Mouse (Mus musculus) cerebellum, adult 8-10 months (tissue): ENCODE measurements at regions not wholly inside any gene's neighbourhood (a gene's known extent, or its start where the extent isn't known, plus 50 kb on each side); places are given as distances from the start of the nearest gene placed in this dataset.

Source experiments
- DNase-seq: peaks from one replicate; pipeline ENCODE4 v3.0.0; 2022

DNA sequence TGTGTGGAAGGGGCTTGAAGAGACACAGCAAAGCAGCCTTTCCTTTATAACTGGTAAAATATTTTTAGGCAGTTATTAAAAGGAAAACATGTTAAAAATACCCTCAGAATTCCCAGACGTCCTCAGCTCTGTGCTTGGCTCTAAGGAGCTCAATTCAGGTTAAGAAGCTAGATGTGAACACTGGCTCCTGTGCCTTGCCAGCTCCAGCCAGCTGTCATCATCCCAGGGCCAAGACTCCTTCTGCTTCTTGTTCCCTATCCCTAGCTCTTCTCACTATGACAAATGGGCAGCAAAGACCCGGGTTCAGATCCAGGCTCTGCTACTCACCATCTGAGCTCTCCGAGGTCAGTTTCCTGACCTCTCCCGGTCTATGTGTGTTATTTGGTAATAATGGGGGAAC is 293.5 kb upstream of the Rtl1 start:
- no peak for DNase-seq

DNA sequence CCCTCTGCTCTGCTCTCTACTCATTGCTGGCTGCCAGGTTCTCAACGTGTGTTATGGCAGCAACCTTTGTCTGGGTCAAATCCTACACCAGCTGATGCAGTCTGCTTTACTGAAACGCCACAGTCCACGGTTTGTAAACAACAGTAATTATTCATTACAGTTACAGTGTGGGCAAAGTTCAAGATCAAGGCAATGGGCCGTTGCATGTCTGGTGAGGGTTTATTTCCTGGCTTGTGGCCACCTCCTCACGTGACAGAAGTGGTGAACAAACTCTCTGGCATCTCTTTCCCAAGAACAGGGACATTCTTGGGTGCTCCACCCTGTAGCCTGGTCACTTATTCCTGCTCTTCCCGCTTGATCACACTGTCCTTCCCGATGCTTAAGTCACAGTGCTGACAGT is 295.3 kb upstream of the Rtl1 start:
- DNase-seq: no peak

DNA sequence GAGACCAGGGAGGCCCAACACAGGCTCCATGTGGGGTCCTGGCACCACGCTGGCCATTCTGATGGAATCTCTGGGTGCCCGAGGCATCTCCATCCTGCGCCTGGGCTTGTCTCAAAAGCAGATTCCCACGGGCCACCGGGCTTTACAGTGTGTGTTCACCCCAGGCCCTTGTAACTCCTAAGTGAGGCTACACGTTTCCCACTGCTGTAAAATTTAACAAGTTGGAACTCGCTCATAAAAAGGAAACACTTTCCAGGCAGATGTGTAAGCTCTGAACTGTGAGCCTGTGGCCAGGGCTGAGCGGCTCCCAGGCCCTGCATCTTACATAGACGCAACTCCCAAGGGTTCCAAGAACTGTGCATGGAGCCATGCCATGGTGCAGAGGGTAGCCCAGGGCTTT is 296.3 kb upstream of the Rtl1 start:
- no peak for DNase-seq

DNA sequence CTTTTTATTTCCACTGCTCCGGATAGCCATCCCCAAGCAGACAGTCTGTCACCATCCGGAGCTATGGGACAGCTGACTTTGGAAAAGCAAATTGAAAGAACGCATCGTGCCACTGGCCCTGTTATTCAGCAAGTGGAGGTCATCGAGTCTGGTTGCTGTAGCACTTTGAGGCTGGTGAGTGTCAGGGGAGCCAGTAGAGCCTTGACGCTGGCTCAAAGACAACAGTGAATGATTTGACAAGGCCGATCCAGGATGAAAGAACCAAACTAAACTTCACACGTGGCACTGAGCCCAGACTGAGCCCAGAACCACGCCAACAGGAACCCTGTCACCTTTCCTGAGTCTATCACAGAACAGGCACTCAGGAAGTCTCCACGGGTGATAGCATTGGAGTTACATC is 296.8 kb upstream of the Rtl1 start:
- no peak for DNase-seq

DNA sequence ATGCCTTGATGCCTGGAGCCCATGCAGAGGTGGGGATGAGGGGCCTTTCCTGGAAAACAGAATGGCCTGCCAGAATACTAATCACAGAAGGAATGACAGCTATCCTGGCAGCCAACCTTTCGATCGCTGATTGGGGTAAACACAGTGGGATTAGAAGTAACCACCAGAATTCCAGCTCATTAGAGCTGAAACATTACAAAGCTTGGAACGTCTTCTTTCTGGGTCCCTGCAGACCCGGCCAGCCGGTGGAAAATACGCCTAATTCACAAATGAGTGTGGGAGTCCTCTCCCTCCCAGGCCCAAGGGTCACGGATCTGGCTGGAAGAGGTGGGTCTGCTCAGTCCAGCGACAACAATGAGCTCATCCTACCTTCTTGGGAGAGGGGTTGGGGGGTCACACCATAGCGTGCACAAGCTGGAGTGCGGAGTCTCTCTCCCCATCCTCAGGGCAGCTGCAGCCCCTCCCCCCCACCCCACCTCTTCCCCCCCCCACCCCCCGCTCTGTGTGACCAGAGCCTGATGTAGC is 297.8 kb upstream of the Rtl1 start:
- no peak for DNase-seq

DNA sequence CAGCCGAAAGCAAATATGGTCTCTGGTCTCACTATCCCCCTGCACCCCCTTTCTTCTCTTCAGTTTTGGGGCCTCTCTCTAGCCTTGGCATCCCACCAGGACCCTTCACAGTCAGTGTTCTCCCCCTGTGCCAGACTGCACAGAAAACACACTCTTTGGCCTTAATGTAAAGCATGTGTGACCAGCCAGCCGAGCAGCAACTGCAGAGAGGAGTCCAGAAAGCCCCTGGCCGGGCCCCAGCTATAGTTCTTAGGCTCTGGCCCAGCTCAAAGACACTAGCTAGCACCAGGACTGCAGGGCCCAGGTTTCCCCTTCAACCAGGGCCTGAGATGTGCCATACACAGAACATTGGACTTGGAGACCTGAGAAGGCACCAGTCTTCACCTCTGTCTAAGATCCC is 299.3 kb upstream of the Rtl1 start:
- DNase-seq: no peak

DNA sequence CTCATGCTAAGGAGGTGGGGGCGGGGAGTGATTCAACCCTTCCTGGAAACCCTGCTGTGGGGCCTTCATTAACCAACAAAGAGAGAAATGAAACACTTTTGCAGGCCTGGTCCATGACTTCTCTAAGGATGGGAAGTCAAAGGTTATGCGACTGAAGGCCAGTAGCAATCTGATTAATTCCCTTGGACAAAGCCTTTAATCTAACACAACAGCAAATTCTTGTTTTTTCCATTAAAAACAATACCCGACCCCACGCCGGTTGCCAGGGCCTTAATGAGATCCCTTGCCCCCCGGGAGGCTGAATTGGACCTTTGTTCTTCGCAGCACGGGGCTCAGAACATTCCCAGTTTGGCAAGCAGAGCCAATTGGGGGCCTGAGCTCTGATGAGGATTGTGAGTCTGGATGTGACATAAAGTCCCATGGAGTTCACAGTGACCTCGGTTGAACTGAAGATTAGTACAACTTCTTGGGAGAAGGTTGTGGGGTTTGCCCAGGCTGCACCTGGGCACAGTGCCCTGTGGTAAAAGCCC is 310.9 kb upstream of the Rtl1 start:
- no peak for DNase-seq

DNA sequence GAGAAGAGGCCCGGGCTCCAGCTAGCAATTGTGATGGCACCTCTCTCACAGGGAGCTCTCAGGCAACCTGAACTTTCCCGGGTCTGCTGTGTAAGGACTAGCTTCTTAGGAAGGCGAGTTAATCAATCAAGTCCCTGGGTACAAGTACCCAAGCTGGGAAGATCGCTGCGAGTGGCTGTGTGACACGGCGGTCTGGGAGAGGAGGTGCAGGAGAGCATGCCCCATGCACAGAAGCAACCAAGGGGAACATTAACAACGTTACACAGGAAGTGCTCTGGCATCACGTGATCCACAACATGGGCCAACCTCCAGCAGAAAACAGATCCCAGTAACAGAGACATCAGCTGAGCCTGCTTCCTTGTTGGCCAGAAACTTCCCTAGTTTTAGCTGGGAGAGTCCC is 311.4 kb upstream of the Rtl1 start:
- no peak for DNase-seq

DNA sequence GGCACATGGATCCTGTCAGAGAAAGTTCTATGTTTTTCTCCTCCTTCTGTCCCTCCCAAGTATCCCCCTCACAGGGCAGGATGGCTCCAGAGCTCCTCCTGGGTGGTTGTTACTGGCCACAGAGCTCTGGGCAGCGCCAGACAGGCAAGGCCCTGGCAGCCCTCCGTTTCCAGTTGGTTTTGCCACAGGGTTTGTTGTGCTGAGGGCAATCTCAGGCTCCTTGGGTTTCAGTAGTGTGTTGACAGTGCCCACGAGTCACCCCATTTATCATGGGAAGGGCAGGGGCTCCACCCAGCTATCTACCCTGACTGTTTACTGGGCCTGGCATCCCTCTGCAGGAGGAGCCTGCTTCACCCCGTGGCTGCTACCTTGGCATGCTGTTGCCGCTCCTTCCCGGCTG is 317.6 kb upstream of the Rtl1 start:
- DNase-seq: no peak

DNA sequence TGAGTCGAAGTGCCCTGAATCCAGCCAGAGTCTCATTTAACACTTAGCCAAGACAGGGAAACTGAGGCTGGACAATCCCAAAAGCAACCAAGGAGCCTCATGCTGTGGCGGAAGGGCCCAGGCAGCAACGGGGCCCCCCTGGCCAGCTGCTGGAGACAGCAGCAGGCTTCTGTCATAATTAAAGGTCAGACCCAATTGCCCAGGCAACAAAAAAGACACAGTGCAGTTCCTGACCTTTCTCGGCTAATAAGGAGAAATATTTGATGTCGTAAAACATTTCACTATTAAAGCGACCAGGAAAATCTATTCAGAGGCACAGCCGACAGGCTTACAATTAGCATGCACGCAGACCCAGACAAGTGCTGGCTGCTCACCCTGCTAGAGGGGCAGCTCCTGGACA is 318.8 kb upstream of the Rtl1 start:
- no peak for DNase-seq

DNA sequence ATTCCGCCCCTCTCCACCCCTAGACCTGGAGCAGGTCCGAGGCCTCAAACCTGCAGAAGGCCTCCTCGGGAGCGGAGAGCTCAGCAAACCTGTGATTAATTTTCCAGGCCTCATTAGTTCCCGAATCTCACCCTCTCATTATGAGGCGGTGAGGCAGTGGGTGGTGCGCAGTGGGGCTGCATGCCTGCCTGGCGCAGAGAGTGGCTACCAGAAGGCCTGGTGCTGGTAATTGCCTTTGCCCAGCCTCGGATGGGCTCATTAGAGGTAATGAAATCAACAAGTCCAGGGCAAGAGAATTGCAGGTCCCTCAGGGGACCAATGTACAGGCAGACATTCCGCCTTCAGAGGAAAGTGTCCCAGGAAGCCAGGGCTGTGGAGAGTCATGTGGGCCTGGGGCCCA is 322.0 kb upstream of the Rtl1 start:
- DNase-seq: no peak

DNA sequence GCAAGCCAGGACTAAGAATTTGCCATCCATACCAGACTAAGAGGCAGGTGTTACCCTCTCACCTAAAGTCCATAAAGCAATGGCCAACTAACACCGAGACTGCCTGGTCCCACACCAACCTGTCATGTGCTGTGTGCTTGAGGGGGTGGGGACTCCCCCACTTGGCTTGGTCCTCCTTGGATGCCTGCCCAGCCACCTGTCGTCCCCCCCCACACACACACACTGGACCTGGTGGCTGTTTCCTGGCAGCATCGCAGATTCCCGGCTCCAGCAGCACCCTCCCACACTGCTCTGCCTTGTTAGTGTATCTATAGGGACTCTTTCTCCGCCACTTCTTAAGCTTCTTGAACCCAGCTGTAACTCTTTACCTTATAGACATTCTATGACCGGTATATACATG is 325.7 kb upstream of the Rtl1 start:
- DNase-seq: no peak

DNA sequence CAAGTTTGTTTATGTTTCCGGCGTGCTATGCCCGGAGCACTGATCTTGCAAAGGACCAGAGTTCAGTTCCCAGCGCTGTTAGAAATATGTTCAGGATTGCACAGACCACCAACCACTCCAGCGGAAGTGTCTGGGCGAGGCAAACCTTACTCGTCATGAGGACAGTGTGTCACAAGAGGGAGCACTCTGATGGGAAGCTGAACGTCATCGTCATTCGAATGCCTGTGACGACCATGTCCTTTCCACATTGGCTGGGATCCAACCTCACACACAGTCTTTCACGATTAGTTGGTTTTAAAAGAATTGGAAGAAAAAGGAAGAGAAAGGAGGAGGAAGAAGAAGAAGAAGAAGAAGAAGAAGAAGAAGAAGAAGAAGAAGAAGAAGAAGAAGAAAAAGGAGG is 326.5 kb upstream of the Rtl1 start:
- DNase-seq: no peak

DNA sequence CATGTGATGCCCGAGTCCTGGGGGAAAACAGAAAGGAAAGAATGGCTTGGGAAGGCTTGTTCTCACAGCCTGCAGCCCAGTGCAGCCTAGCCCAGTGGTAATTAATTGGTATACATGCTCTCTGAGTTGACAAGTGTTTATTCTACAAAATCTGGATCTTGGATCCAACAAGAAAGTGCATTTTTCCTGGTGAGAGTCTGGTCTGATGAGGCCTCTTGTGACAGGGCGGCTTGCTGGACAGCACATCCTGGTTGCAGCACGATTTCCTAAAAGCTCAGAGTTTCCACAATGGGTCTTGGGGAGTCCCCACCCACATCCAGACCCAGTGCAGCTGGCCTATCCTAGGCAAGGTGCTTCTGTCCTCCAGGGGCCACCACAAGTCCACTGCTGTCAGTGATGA is 332.7 kb upstream of the Dio3 start:
- DNase-seq: no peak

DNA sequence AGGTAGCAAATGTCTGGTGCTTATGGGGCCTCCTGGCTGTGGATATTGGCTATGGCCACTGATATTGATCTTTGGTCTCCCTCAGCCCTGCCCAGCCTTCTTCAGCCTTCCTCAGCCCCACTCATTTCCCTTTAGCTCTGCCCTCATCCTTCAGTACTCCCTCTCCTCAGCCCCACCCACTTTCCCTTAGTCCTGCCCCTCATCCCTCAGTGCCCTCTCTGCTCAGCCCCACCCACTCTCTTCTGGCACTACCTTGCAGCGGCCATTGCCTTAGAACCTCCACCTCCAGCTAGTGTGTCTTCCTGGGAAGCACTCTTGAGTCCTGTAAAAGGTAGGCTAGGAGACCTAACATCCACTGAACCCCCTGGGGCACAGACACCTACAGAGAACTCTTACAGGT is 331.9 kb upstream of the Dio3 start:
- DNase-seq: no peak

DNA sequence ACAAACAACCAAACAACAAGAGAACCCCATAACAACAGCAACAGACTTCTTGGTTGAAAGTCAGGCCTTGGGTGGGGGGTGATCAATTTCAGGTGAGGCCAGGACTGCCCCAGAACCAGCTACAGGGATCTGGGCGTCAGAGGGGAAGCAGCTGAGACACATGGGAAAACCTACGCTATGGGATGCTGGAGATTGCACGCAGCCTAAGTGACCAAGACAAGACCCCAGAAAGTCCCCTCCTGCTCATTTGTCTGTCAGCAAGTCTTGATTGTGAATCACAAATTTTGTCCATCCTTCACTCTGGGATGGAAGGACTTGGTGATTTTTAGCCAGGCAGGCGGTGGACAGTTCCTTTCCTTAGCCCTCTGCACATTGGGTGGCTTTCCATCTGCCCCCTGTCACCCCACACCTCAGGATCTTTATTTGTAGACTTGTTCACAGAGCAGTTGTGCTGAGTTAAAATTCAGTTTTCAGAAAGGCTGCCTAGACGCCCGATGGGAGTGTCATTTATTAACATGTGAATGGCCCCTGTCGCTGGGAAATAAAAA is 330.9 kb upstream of the Dio3 start:
- DNase-seq: no peak

DNA sequence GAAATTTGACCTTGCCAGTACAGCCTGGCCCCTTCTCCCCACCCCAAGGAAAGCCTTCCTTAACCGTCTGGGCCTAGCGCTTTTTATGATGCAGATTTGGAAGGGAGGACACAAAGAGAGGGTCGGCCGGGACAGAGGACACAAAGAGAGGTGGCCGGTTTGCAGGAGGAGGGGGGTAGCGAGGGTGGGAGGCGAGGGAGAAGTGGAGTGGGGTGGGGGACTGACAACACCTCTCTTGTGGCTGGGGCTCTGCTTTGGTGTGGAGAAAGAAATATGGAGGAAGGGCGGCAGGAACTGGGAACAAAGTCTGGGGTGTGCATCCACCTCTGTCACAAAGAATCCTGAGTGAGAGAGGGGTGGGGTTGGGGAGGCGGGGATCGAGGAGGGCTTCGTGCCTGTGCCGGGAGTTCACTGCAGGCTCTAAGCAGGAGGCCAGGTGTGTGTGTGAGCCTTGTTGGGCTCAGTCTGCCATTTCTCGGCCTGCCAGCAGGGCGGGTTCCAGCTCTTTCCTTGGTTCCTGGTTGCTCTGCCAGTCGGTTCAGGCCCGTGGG is 330.4 kb upstream of the Dio3 start:
- DNase-seq: no peak

DNA sequence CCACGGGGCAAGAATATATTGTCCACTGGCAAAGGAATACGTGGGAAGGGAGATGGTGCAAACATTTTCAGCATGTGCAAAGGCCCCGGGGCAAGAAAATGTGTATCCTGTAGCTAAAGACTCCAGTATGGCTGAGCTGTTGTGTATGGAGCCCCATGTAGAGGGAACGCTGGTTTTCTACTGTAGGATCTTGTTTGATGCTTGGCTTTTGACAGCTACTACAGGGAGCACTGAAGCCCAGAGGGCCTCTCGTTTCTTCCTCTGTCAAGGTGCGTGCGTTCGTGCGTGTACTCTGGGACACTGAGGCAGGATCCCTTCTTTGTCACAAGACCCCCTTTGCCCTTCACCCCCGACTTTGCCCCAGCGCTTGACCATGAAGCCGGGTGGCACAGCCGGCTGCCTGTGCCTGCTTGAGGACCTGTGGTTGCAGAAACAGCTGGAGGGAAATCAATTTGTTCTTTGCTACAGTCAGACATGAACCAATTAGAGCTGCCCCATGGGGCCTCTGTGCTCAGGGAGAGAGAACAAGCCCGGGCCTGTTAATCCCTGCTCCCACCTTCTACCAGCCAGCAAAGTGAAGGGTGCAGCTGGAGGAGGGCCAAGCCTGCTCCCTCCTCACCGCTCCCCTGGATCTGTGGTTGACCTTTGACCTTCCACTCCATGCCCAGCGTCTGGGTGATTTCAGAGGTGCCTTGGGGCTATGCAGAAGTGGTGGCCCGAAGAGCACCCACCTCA is 329.5 kb upstream of the Dio3 start:
- DNase-seq: no peak

DNA sequence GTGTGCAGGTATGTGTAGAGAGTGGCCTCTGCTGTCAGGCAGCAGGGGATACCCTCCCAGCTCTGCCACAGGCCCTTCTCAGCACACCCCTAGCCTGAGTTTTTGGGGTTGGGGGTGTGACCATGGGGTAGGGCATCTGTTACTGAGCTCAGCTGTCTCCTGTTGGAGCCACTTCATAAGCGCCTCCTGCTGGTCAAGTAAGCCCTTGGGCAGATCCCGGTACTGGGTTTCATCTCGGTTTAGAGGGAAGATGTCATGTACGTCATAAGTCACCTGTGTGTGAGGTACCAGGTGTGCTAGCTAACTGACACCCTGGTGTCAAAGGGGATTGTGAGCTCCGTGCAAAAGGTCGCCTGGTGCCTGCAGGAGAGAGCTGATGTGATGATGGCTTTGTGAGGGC is 328.2 kb upstream of the Dio3 start:
- no peak for DNase-seq

DNA sequence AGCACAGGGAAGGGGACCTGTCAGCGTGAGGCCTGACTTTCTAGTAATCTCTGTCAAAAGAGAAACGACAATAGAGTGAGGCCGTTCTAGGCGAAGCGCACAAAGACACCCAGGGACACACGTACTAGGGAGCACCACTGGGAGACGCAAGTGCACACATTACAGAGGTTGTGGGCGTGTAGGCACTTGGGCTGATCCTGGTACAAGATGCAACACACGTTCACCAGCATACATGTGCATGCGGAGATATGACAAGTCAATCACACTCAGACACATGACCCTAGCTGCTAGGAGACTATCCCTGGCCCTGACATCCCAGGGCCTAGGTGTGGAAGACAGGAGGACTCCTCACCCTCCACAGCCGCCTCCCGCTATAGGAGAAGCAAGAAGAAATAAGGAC is 327.4 kb upstream of the Dio3 start:
- no peak for DNase-seq

DNA sequence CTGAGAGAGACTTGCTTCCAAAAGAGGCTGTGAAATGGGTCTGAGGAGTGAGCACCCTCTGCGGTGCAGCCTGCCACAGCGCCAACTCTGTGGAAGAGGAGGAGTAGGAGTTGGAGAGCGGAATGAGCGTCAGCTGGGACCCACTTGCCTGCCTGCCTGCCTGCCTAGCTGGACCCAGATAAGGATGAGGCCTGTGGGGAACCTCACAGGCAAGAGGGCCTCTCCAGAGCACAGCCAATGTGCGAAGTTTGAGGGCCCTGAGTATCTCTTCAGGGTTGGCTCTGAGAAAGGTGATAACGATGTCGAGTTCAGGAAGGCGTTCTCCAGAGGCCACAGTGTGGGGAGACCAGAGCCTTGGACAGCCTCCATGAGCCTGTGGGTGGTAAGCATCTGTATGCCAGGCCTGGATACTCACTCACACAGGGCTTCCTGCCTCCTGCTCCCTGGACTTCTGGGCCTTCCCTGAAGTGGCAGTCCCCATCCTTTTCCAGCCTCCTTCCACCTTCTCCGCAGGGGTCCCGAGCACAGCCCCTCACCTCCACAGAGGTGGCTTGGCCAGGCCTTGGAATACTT is 326.9 kb upstream of the Dio3 start:
- DNase-seq: no peak

DNA sequence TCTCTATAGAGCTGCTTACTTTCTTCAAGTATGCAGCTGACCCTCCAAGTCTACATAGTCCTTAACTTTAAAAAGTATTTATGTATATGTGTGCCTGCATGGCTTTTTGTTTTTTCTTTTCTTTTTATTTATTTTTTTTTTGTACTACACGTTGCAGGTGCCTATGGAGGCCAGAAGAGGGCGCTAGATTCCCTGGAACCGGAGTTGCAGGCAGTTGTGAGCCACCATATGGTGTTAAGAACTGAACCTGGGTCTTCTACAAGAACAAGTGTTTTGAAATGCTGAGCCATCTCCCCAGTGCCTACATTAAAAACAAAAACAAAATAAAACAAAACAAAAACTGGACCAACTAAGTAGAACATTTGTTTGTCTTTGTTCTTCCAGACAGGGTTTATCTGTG is 325.9 kb upstream of the Dio3 start:
- no peak for DNase-seq

DNA sequence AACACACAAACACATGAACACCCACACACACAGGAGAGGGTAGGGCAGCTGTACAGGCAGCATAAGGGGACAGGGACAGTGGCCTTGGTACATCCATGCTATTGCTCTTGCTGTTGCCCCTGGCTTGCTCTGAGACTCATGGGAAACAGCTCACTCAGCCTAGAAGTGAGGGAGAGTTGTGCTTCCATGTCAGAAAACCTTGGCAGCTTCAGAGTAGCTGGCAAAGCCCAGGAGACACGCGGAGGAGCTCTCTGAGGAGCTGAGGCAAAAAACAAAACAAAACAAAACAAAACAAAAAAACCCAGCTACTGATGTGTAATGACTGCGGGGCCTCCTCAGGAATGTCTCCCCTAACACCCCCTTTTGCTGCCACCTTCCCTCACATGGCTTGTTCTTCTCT is 321.6 kb upstream of the Dio3 start:
- DNase-seq: no peak
